Mouse (Mus musculus): ENCODE measurements around the gene Znhit6. TPM values are rescaled to one million over a fixed set of nuclear protein-coding genes. Genes with fewer than 3 reads are reported as not detected.

Znhit6 gene
- total RNA-seq, 2 experiments from 2014 or later = 10.5 to 11.1 TPM

Other genes starting within 250 kb of the Znhit6 start
- 10 to 100 TPM; 46.8 to 75.2 TPM for gene Ccn1, start 73.8 kb downstream of the Znhit6 start, total RNA-seq (2021)
- gene Ddah1, start 182.5 kb downstream of the Znhit6 start, total RNA-seq (2021) = 1 to 10 TPM; 8.6 to 9.6 TPM